Mouse (Mus musculus): Measurements from ENCODE around the gene Bfsp2.

- TF ChIP-seq POLR2A (IDR thresholded peaks at IDR 0.05; ENCODE audit: insufficient read depth, low read length) (no peak), CTCF (IDR thresholded peaks at IDR 0.05; ENCODE audit: low read depth, low read length) (no peak), EP300 (IDR thresholded peaks at IDR 0.05; ENCODE audit: insufficient read depth, low read depth, low read length) (no peak)
Measured at GRCm38 (mm10) chr9:103423384-103423783, 56.8 kb downstream of the Bfsp2 start.
